Mouse (Mus musculus): Measurements from ENCODE around the gene Nlrp9b. TPM values are rescaled to one million over a fixed set of nuclear protein-coding genes. Genes with fewer than 3 reads are reported as not detected.
"Not testable (repeated sequence)": the region's sequence is repeated elsewhere in the genome, so short reads cannot be mapped to it uniquely, and the experiment has no call there.

The Nlrp9b gene
- polyA plus RNA-seq, 1 experiment, result not detected

GRCm38 (mm10) chr7:19971516-19971915 is 19.7 kb upstream of the Nlrp9b start:
- no peaks in the 10 kb centered on the region for H3K27me3 ChIP-seq (ENCODE audit: control insufficient read depth, insufficient read depth, low read length)
- no peak overlapping the region for H3K27ac ChIP-seq (ENCODE audit: insufficient read depth, low read length)
- no peak overlapping the region for H3K4me3 ChIP-seq (replicated peaks; ENCODE audit: insufficient read depth, low read depth, low read length)
- TF ChIP-seq CTCF (IDR thresholded peaks at IDR 0.05; ENCODE audit: borderline replicate concordance, insufficient read depth, low read depth, low read length), result no peak
- TF ChIP-seq POLR2A (IDR thresholded peaks at IDR 0.05; ENCODE audit: borderline replicate concordance, insufficient read depth, low read length), result no peak
- WGBS, result 94% methylated on average over 4 of the region's 4 CpGs
- DNase-seq, result no peak
- no peaks in the 10 kb centered on the region for H3K4me1 ChIP-seq (ENCODE audit: control insufficient read depth, insufficient read depth, low read length)

GRCm38 (mm10) chr7:19996721-19997120 is 5.5 kb downstream of the Nlrp9b start:
- not testable (repeated sequence) for DNase-seq; H3K4me3 ChIP-seq (replicated peaks; ENCODE audit: insufficient read depth, low read depth, low read length); H3K27ac ChIP-seq (ENCODE audit: insufficient read depth, low read length); H3K4me1 ChIP-seq (ENCODE audit: control insufficient read depth, insufficient read depth, low read length); H3K27me3 ChIP-seq (ENCODE audit: control insufficient read depth, insufficient read depth, low read length)
- WGBS, result 57% methylated on average over 3 of the region's 3 CpGs

- H3K4me1 ChIP-seq (ENCODE audit: control insufficient read depth, insufficient read depth, low read length), result no peaks in the 10 kb centered on the region
- no peak for DNase-seq
- no peak overlapping the region for H3K27ac ChIP-seq (ENCODE audit: insufficient read depth, low read length)
- no peaks in the 10 kb centered on the region for H3K27me3 ChIP-seq (ENCODE audit: control insufficient read depth, insufficient read depth, low read length)
- 59% methylated on average over 2 of the region's 2 CpGs for WGBS
- H3K4me3 ChIP-seq (replicated peaks; ENCODE audit: insufficient read depth, low read depth, low read length), result no peak overlapping the region
- TF ChIP-seq POLR2A (IDR thresholded peaks at IDR 0.05; ENCODE audit: borderline replicate concordance, insufficient read depth, low read length) (no peak), CTCF (IDR thresholded peaks at IDR 0.05; ENCODE audit: borderline replicate concordance, insufficient read depth, low read depth, low read length) (no peak)
Observed at GRCm38 (mm10) chr7:20009987-20010386, 18.7 kb downstream of the Nlrp9b start.

GRCm38 (mm10) chr7:20064100-20064499 is 72.8 kb downstream of the Nlrp9b start:
- H3K27me3 ChIP-seq (ENCODE audit: control insufficient read depth, insufficient read depth, low read length); H3K4me1 ChIP-seq (ENCODE audit: control insufficient read depth, insufficient read depth, low read length); DNase-seq; H3K4me3 ChIP-seq (replicated peaks; ENCODE audit: insufficient read depth, low read depth, low read length); H3K27ac ChIP-seq (ENCODE audit: insufficient read depth, low read length): not testable (repeated sequence)
- WGBS, result 62% methylated on average over 4 of the region's 4 CpGs

- 69% methylated on average over 18 of the region's 18 CpGs for WGBS
Observed at GRCm38 (mm10) chr7:20078118-20078517, 86.9 kb downstream of the Nlrp9b start.

GRCm38 (mm10) chr7:20099380-20099779 is 108.1 kb downstream of the Nlrp9b start, which contains the start of gene Vmn1r91:
Gene Vmn1r91 (plus strand): TSS chr7:20099680.
- not testable (repeated sequence) for H3K4me1 ChIP-seq (ENCODE audit: control insufficient read depth, insufficient read depth, low read length); DNase-seq; H3K27me3 ChIP-seq (ENCODE audit: control insufficient read depth, insufficient read depth, low read length); H3K4me3 ChIP-seq (replicated peaks; ENCODE audit: insufficient read depth, low read depth, low read length); H3K27ac ChIP-seq (ENCODE audit: insufficient read depth, low read length)
- WGBS, result 75% methylated on average over 5 of the region's 5 CpGs

More at GRCm38 (mm10) chr7:20078118-20078517, 86.9 kb downstream of the Nlrp9b start:
- H3K4me3 ChIP-seq (replicated peaks; ENCODE audit: insufficient read depth, low read depth, low read length); H3K27ac ChIP-seq (ENCODE audit: insufficient read depth, low read length); H3K27me3 ChIP-seq (ENCODE audit: control insufficient read depth, insufficient read depth, low read length); DNase-seq; H3K4me1 ChIP-seq (ENCODE audit: control insufficient read depth, insufficient read depth, low read length): not testable (repeated sequence)

GRCm38 (mm10) chr7:20122479-20122878 is 131.2 kb downstream of the Nlrp9b start, which contains the start of gene Gm16442:
Gene Gm16442 (minus strand): TSS chr7:20122579.
- H3K4me1 ChIP-seq (ENCODE audit: control insufficient read depth, insufficient read depth, low read length); H3K4me3 ChIP-seq (replicated peaks; ENCODE audit: insufficient read depth, low read depth, low read length); H3K27me3 ChIP-seq (ENCODE audit: control insufficient read depth, insufficient read depth, low read length); H3K27ac ChIP-seq (ENCODE audit: insufficient read depth, low read length); DNase-seq: not testable (repeated sequence)
- no CpG with 5 or more reads among the region's 2 CpGs for WGBS

Other genes with a start within 250 kb of the Nlrp9b start
- gene Nectin2, start 241.0 kb upstream of the Nlrp9b start, polyA plus RNA-seq (2012; rRNA removed), result 8.9 and 9.3 TPM in 2 replicates
- gene Bcam, start 220.4 kb upstream of the Nlrp9b start, polyA plus RNA-seq (2012; rRNA removed), result 24.7 and 25.3 TPM in 2 replicates
- not detected in 2 replicates for gene Cblc, start 194.7 kb upstream of the Nlrp9b start, polyA plus RNA-seq (2012; rRNA removed)
- gene Bcl3, start 168.7 kb upstream of the Nlrp9b start, polyA plus RNA-seq (2012; rRNA removed), result 0.80 and 0.84 TPM in 2 replicates
- gene Gm19345, start 139.5 kb upstream of the Nlrp9b start, polyA plus RNA-seq (2012; rRNA removed), result 6.9 and 8.2 TPM in 2 replicates
- gene Ceacam16, start 130.2 kb upstream of the Nlrp9b start, polyA plus RNA-seq (2012; rRNA removed), result 0.21 and 0.74 TPM in 2 replicates
- not detected in 2 replicates for gene Ceacam19, start 103.5 kb upstream of the Nlrp9b start, polyA plus RNA-seq (2012; rRNA removed)
- gene Pvr, start 70.3 kb upstream of the Nlrp9b start, polyA plus RNA-seq (2012; rRNA removed), result 7.4 and 7.5 TPM in 2 replicates
- gene Igsf23, start 40.7 kb upstream of the Nlrp9b start, polyA plus RNA-seq (2012; rRNA removed), result not detected in 2 replicates
- not detected in 2 replicates for gene Ceacam20, start 26.1 kb upstream of the Nlrp9b start, polyA plus RNA-seq (2012; rRNA removed)
- not detected in 2 replicates for gene Vmn1r91, start 108.2 kb downstream of the Nlrp9b start, polyA plus RNA-seq (2012; rRNA removed)
- not detected in 2 replicates for gene Gm16442, start 131.1 kb downstream of the Nlrp9b start, polyA plus RNA-seq (2012; rRNA removed)
- not detected in 2 replicates for gene Vmn1r93, start 147.6 kb downstream of the Nlrp9b start, polyA plus RNA-seq (2012; rRNA removed)
- gene Vmn1r94, start 176.9 kb downstream of the Nlrp9b start, polyA plus RNA-seq (2012; rRNA removed), result not detected in 2 replicates
- not detected in 2 replicates for gene Vmn1r95, start 202.2 kb downstream of the Nlrp9b start, polyA plus RNA-seq (2012; rRNA removed)
- not detected in 2 replicates for gene Gm6164, start 214.1 kb downstream of the Nlrp9b start, polyA plus RNA-seq (2012; rRNA removed)
- gene Gm4498, start 242.4 kb downstream of the Nlrp9b start, polyA plus RNA-seq (2012; rRNA removed), result not detected in 2 replicates